Mouse (Mus musculus) embryonic fibroblast, embryonic 13.5 days (primary cell): ENCODE data around the gene Gm7978. TPM values are rescaled to one million over a fixed set of nuclear protein-coding genes. Genes with fewer than 3 reads are reported as not detected.
"Not testable (repeated sequence)": the region's sequence is repeated elsewhere in the genome, so short reads cannot be mapped to it uniquely, and the experiment has no call there.

Source experiments
- H3K27ac ChIP-seq: 2 replicates; pipeline ENCODE4 v1.5.1; 2012; ENCODE audit warnings: low read length, control low read depth, inconsistent platforms; ENCODE audit not compliant: insufficient read depth
- H3K4me1 ChIP-seq: 2 replicates; pipeline ENCODE4 v1.6.1; 2011; ENCODE audit warnings: low read length; ENCODE audit not compliant: control insufficient read depth, insufficient read depth
- H3K4me3 ChIP-seq: 2 replicates; pipeline ENCODE4 v1.5.1; 2011; ENCODE audit warnings: mild to moderate bottlenecking, control low read depth, low read length; ENCODE audit not compliant: insufficient read depth
- polyA plus RNA-seq: library from polyadenylated mRNA; stranded (reverse); fragments of >200 nt; gene quantifications from 2 replicates; pipeline ENCODE4 v1.2.4, GENCODE M21; 2011; ENCODE audit warnings: low read depth; ENCODE audit not compliant: missing spikeins, insufficient read length

Gene Gm7978
- polyA plus RNA-seq, result not detected in 2 replicates

DNA sequence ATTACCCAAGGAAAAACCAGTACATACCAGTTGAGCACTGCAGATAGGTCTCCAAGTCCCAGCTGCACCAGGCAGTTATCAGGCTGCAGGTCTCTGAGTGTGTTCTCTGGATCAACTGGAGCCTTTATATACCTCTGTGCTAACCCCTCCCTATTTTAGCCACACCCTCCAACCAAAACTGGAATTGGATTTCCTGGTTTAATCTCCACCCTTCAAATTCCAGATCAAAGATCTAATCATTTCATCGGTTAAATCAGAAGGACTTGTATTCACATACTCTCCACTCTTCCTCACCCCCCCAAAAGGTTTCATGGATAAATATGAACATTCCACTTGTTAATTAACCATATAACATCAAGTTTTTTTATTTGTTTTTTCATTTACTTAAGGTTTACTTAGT lies at the start of gene Gm7978:
Gm7978 (minus strand) TSS at position 101 of the 400 bp plus-strand sequence.
- H3K4me3 ChIP-seq, H3K27ac ChIP-seq: not testable (repeated sequence)

DNA sequence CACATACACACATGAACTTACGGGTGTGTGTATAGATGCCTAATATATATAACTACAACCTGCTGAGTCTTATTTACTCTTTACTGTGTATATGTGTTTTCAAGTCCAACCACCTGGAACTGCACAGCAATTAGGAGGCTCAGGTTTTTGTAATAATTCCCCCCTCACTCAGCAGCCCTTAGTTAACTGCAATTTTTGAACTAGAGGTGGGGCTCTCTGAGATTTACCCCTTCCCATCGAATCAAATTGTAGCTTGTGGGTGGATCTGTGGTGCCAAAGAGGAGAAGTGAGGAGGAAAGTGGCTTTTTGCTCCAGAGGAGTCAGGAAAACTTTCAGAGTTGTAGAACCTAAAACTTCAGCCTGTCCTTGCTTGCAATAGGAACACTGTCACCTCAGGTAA lies 39.7 kb upstream of the Gm7978 start, which contains the start of gene E330014E10Rik:
E330014E10Rik (plus strand) TSS at position 301 of the 400 bp plus-strand sequence.
- not testable (repeated sequence) for H3K4me1 ChIP-seq, H3K4me3 ChIP-seq, H3K27ac ChIP-seq

More for the DNA sequence above, at the start of gene Gm7978:
- not testable (repeated sequence) for H3K4me1 ChIP-seq

DNA sequence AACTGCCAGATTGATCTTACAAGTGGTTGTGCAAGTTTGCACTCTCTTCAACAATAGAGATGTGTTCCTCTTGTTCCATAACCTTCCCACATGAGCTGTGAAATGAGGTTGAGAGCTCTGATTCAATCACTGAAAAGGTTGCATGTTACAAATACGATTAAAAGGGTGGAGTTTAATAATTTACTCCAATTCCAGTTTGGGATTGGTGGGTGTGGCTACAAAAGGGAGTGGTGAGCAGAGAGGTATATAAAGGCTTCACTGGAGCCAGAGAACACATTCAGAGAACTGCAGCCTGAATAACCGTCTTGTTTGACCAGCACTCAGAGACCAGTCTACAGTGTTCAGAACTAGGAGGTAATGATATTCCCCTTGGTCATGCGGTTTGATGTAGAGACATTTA lies 5.7 kb upstream of the Gm7978 start, which contains the start of gene Gm7982:
Gm7982 (plus strand) TSS at position 301 of the 400 bp plus-strand sequence.
- not testable (repeated sequence) for H3K4me3 ChIP-seq, H3K27ac ChIP-seq, H3K4me1 ChIP-seq

Other genes with a start within 250 kb of the Gm7978 start
- gene Gm3286, start 225.4 kb downstream of the Gm7978 start, polyA plus RNA-seq, result not detected in 2 replicates
- not detected in 2 replicates for gene Gm7971, start 141.3 kb downstream of the Gm7978 start, polyA plus RNA-seq
- gene Gm7982, start 5.8 kb upstream of the Gm7978 start, polyA plus RNA-seq, result not detected in 2 replicates
- not detected in 2 replicates for gene E330014E10Rik, start 39.8 kb upstream of the Gm7978 start, polyA plus RNA-seq
- gene Cxcl13, start 220.8 kb upstream of the Gm7978 start, polyA plus RNA-seq, result not detected in 2 replicates